Mouse (Mus musculus) forebrain, embryonic 16.5 days (tissue): ENCODE results near the gene Qtrt2. TPM values are rescaled to one million over a fixed set of nuclear protein-coding genes. Genes with fewer than 3 reads are reported as not detected.
A peak's percentile ranks its signal among the peaks of the same experiment; 100 is the strongest.

Experiments used
- ATAC-seq: fragments of 200-750 bp; cut with Nextera tagmentation; 2 replicates; pipeline ENCODE4 v1.8.0; 2017; ENCODE audit warnings: mild to moderate bottlenecking, moderate library complexity
- H3K27ac ChIP-seq: fragments of 300-500 bp; sonication (generic); 2 replicates; pipeline ENCODE4 v1.5.1; 2014; ENCODE audit warnings: low read length, control low read depth
- H3K27me3 ChIP-seq: fragments of 300-500 bp; sonication (generic); replicated peaks from 2 replicates; pipeline ENCODE4 v1.6.1; 2014; ENCODE audit warnings: low read length; ENCODE audit not compliant: control insufficient read depth, insufficient read depth
- H3K36me3 ChIP-seq: fragments of 300-500 bp; sonication (generic); 2 replicates; pipeline ENCODE4 v1.6.1; 2014; ENCODE audit not compliant: control insufficient read depth, insufficient read depth
- H3K4me1 ChIP-seq: fragments of 300-500 bp; sonication (generic); replicated peaks from 2 replicates; pipeline ENCODE4 v1.6.1; 2014; ENCODE audit warnings: low read length; ENCODE audit not compliant: control insufficient read depth, insufficient read depth
- H3K4me2 ChIP-seq: fragments of 300-500 bp; sonication (generic); 2 replicates; pipeline ENCODE4 v1.6.1; 2014; ENCODE audit warnings: mild to moderate bottlenecking, low read length, control low read depth
- H3K4me3 ChIP-seq: fragments of 300-500 bp; sonication (generic); replicated peaks from 2 replicates; pipeline ENCODE4 v1.5.1; 2014; ENCODE audit warnings: mild to moderate bottlenecking, low read length, control low read depth
- H3K9ac ChIP-seq: fragments of 300-500 bp; sonication (generic); replicated peaks from 2 replicates; pipeline ENCODE4 v1.6.1; 2014; ENCODE audit warnings: low read depth, low read length, control low read depth
- H3K9me3 ChIP-seq: fragments of 300-500 bp; sonication (generic); 2 replicates; pipeline ENCODE4 v1.6.1; 2016; ENCODE audit warnings: low read length; ENCODE audit not compliant: control insufficient read depth
- WGBS: fragments of 180-500 bp; shearing (Covaris S2); extraction: QIAGEN DNeasy Blood & Tissue Kit; methylation state at CpG from one replicate; pipeline ENCODE4 v1.1.7; 2014; 5-methylcytosine and 5-hydroxymethylcytosine counted together
- polyA plus RNA-seq: library from polyadenylated mRNA; unstranded; fragments of >200 nt; fragmentation: Nextera tagmentation; extraction: Ambion mirVana; gene quantifications from 2 replicates; pipeline ENCODE4 v1.2.1, GENCODE M21; 2015

Qtrt2 gene
- 23.6 and 29.5 TPM in 2 replicates for polyA plus RNA-seq

DNA sequence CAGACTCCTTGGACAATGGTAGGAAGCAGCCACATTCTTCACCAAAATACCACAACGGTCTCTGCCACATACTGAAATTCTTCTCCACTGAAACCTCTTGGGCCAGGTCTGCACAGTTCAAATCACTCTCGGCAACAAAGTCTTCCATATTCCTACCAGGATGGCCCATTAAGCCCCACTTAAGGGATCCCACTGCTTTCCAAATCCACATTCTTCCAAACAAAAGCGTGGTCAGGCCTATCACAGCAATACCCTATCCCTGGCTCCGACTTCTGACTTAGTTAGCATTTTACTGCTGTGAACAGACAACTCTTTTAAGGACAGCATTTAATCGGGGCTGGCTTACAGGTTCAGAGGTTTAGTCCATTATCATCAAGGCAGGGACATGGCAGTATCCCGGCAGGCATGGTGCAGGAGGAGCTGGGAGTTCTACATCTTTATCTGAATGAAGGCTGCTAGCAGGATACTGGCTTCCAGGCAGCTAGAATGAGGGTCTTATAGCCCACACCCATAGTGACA is at the start of gene Qtrt2:
TSS of gene Qtrt2 (minus strand) at position 469 of the 519 bp plus-strand sequence.
- no peak within 1 kb of the TSS for H3K4me3 ChIP-seq
- H3K9ac ChIP-seq: no peak within 1 kb of the TSS
- no peak within 1 kb of the TSS for H3K27ac ChIP-seq
- no peaks in the 10 kb centered on the region for H3K27me3 ChIP-seq
- no peaks in the 10 kb centered on the region for H3K4me1 ChIP-seq
- no peak for ATAC-seq
- 76% methylated on average over 6 of the region's 6 CpGs for WGBS
- no peaks in the 10 kb centered on the region for H3K9me3 ChIP-seq
- H3K36me3 ChIP-seq: no peaks in the 10 kb centered on the region
- no peak within 1 kb of the TSS for H3K4me2 ChIP-seq

DNA sequence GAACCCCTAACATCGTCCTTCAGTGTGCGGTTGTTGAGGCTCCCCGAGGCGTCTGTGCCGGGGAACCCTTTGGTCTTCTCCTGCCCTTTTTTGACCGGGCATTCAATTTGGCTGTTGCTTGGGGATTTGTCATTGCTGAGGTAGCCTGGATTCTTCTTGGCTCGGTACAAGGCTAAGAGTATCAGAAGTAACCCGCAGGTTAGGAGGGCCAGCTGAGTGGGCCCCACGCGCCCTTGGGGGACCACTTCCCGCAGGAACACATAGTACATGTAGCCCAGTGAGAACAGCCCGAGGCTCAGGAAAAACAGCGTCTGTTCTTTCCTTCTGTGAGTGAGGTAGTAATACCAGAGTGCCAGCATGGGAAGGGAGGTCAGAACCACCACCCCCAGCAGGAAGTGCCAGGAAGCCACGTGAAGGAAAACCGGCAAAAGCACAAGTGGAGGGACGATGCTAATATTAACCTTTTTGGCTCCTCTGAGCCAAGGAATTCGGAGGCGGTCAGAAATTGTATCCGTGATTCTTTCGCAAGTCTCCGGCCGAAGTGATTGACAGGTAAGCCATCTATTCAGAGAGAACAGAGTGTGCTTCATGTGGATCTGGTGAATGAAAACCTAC is 47.1 kb upstream of the Qtrt2 start:
- H3K4me2 ChIP-seq: no peak overlapping the region
- no peak overlapping the region for H3K4me3 ChIP-seq
- H3K36me3 ChIP-seq: no peaks in the 10 kb centered on the region
- H3K27ac ChIP-seq: no peak overlapping the region
- WGBS: 81% methylated on average over 22 of the region's 22 CpGs
- H3K9ac ChIP-seq: no peak overlapping the region
- no peaks in the 10 kb centered on the region for H3K27me3 ChIP-seq
- no peaks in the 10 kb centered on the region for H3K9me3 ChIP-seq
- no peaks in the 10 kb centered on the region for H3K4me1 ChIP-seq
- no peak for ATAC-seq

DNA sequence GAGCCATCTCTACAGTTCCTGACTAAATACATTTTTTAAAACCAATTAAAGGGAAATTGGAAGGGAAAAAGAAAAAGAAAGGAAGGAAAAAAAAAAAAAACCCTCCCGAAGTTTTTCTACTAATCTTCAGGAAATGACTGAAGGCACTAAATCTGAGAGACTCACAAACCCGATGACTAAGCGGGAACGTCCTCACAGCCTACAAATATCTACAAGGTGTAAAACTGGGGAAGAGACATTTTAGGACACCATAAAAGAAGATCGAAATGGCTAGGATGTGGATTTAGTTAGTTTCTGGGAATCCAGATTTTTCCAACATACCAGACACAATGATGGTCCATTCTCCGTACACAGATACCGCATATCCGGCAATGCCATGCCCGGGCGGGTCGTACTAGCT is 46.5 kb upstream of the Qtrt2 start:
- no peak for ATAC-seq
- no peak overlapping the region for H3K4me2 ChIP-seq
- H3K4me3 ChIP-seq: no peak overlapping the region
- 94% methylated on average over 11 of the region's 11 CpGs for WGBS
- no peaks in the 10 kb centered on the region for H3K36me3 ChIP-seq
- H3K27ac ChIP-seq: no peak overlapping the region
- H3K27me3 ChIP-seq: no peaks in the 10 kb centered on the region
- no peaks in the 10 kb centered on the region for H3K9me3 ChIP-seq
- H3K9ac ChIP-seq: no peak overlapping the region
- no peaks in the 10 kb centered on the region for H3K4me1 ChIP-seq

DNA sequence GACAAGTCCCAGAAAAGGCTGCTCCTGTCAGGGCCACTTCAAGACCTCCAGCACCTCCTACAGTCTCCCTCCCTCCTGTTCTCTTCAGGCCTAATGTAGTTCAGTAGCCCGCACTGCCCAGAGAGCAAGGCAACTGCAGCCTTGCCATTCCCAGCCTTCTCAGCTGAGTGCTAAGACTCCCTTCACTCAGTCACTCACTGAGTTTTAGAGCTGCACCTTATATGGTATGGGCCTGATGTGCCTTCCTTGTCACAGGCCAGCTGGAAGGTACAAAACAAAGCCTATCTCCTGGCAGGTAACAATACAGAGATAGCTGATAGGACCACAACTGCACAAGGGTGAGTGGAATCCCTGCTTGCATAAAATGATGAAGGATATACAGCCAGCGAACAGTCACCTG is 45.8 kb upstream of the Qtrt2 start:
- Histone ChIP-seq H3K9me3 (no peaks in the 10 kb centered on the region), H3K4me2 (no peak overlapping the region), H3K36me3 (no peaks in the 10 kb centered on the region), H3K9ac (no peak overlapping the region), H3K4me1 (no peaks in the 10 kb centered on the region), H3K27me3 (no peaks in the 10 kb centered on the region), H3K27ac (no peak overlapping the region), H3K4me3 (no peak overlapping the region)
- WGBS: 96% methylated on average over 2 of the region's 2 CpGs
- no peak for ATAC-seq

DNA sequence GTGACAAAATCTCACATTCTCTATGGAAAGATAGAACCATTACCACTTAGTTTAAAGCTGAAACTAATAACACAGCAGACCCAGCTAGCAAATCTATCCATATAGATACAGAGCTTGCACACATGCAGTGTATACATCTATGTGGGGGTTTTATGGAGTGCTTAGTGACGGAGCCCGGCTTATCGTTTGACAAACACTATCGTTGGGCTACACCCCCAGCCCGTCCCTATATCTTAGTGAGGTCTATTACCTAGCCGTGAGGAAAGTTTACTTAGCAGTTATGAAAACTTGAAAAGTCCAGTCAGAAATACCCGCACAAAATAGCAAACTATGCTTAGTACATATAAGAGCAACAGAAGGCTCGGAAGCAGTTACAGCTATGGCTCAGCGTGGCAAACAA is 45.1 kb upstream of the Qtrt2 start:
- 96% methylated on average over 9 of the region's 9 CpGs for WGBS
- no peaks in the 10 kb centered on the region for H3K9me3 ChIP-seq
- ATAC-seq: no peak
- H3K27ac ChIP-seq: no peak overlapping the region
- H3K4me1 ChIP-seq: no peaks in the 10 kb centered on the region
- no peaks in the 10 kb centered on the region for H3K36me3 ChIP-seq
- no peak overlapping the region for H3K9ac ChIP-seq
- H3K27me3 ChIP-seq: no peaks in the 10 kb centered on the region
- no peak overlapping the region for H3K4me3 ChIP-seq
- no peak overlapping the region for H3K4me2 ChIP-seq

DNA sequence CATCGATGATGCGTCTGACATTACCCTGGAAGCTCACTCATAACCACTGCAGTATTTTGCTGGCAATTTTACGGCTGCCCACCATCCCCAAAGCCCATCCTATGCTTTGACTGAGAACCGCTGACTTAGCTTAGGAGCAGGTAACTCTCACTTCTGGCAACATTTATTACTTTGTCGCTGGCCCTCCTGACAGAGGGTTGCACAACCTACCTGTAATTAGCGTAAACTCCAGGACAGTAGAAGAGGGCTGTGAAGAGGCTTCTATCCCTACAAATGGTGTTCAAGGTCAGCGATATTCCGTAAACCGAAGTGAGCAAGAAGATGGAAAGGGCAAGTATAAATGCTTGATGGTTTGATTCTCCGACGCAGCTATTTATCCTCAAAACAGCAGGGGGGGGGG is 44.6 kb upstream of the Qtrt2 start:
- no peak overlapping the region for H3K4me3 ChIP-seq
- H3K4me2 ChIP-seq: no peak overlapping the region
- no peak overlapping the region for H3K27ac ChIP-seq
- H3K4me1 ChIP-seq: no peaks in the 10 kb centered on the region
- no peaks in the 10 kb centered on the region for H3K27me3 ChIP-seq
- no peak for ATAC-seq
- H3K9ac ChIP-seq: no peak overlapping the region
- 93% methylated on average over 11 of the region's 11 CpGs for WGBS
- no peaks in the 10 kb centered on the region for H3K9me3 ChIP-seq
- no peaks in the 10 kb centered on the region for H3K36me3 ChIP-seq

DNA sequence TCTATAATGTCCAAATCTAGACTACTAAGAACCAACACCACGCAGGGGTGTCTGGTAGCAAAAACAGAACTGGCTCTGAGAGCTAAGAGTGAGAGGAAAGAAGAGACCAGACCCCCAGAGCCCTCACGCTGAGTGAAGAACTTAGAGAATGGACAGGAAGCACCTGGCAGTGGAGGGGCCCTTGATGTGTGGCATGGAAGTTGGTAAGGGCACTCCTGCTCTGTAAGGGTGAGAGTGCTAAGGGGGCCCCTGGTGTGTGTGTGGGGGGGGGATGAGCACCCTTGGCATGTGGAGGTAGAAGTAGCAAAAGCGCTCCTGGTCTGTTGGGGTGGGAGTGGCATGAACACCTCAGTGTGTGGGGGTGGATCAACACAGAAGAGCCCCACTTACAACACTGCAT is 43.8 kb upstream of the Qtrt2 start:
- WGBS: 89% methylated on average over 3 of the region's 3 CpGs
- Histone ChIP-seq H3K4me2 (no peak overlapping the region), H3K9me3 (no peaks in the 10 kb centered on the region), H3K4me1 (no peaks in the 10 kb centered on the region), H3K27ac (no peak overlapping the region), H3K4me3 (no peak overlapping the region), H3K9ac (no peak overlapping the region), H3K27me3 (no peaks in the 10 kb centered on the region), H3K36me3 (no peaks in the 10 kb centered on the region)
- no peak for ATAC-seq

DNA sequence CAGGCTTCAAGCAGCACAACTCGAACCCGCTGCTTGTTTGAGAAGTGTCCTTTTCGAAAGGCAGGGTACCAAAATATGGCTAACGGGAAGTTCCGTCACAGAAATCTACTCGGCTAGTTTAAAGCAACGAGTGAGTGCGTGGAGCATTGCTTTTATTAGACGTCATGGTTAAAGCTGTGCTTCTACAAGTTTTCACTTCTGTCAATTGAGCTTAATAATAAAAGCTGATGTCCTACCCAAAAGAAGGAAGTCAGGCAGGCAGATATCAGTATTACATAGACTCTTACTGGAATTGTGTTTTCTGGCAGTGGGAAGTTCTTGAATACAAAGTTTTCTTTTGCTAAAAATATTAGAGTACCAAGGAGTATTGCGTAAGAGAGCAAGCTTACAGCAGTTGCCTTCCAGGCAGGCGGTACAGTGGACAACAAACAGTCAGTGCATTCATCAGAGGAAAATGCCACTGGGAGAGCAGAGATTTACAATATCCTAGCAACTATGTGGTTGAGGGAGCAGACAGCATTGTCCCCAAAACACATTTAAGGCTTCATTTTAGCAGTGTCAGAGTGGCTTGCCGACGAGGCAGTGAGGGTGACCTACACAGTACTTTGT is 39.3 kb upstream of the Qtrt2 start:
- Histone ChIP-seq H3K4me2 (no peak overlapping the region), H3K9me3 (no peaks in the 10 kb centered on the region), H3K27me3 (no peaks in the 10 kb centered on the region), H3K4me1 (peaks cover 3% of the 10 kb centered on the region; the same call in 1 of the 2 replicates), H3K36me3 (no peaks in the 10 kb centered on the region), H3K4me3 (no peak overlapping the region), H3K9ac (no peak overlapping the region), H3K27ac (no peak overlapping the region)
- peak; percentile 61; the same call in 1 of the 2 replicates for ATAC-seq
- WGBS: 56% methylated on average over 13 of the region's 13 CpGs

DNA sequence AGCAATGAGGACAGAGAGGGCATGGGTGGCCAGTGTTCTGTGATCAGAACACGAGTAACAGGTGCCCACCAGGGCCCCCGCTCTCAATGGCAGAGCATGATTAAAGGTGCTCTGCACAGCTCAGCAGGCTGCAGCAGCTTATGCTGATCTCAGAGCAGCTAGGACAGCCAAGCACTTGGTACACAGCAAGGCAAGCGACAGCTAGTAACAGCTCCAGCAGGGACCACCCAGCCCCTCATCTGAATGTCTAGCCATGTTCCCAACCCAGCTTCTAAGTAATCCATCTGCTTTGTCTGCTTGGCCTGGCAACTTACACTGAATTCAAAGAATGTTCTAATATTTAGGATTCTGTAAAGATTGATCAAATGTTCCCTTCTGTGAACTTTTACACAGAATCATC is 37.2 kb upstream of the Qtrt2 start:
- ATAC-seq: peak; percentile 79
- H3K9me3 ChIP-seq: no peaks in the 10 kb centered on the region
- H3K4me2 ChIP-seq: no peak overlapping the region
- no peaks in the 10 kb centered on the region for H3K27me3 ChIP-seq
- 0 out of 2 replicates have a peak overlapping the region, but pooled peaks have one; percentile 6 for H3K27ac ChIP-seq
- H3K4me3 ChIP-seq: no peak overlapping the region
- no peak overlapping the region for H3K9ac ChIP-seq
- H3K36me3 ChIP-seq: no peaks in the 10 kb centered on the region; the same call in 1 of the 2 replicates
- WGBS: 67% methylated on average over 3 of the region's 3 CpGs
- H3K4me1 ChIP-seq: peaks cover 3% of the 10 kb centered on the region; the same call in 1 of the 2 replicates
